Mouse (Mus musculus): ENCODE results near the gene Slc39a11. TPM values are rescaled to one million over a fixed set of nuclear protein-coding genes. Genes with fewer than 3 reads are reported as not detected.
A peak's percentile ranks its signal among the peaks of the same experiment; 100 is the strongest.

The Slc39a11 gene
- polyA plus RNA-seq, 1 experiment from 2014 or later: 56.6 TPM

- Histone ChIP-seq H3K27me3 (ENCODE audit: control insufficient read depth, insufficient read depth, low read length) (no peaks in the 10 kb centered on the region), H3K4me1 (replicated peaks; ENCODE audit: control insufficient read depth, insufficient read depth) (no peaks in the 10 kb centered on the region), H3K4me3 (ENCODE audit: low read depth, low read length) (no peak overlapping the region), H3K9ac (ENCODE audit: low read length) (no peak overlapping the region), H3K9me3 (ENCODE audit: control insufficient read depth, low read length) (no peaks in the 10 kb centered on the region), H3K4me2 (replicated peaks; ENCODE audit: low read depth) (no peak overlapping the region), H3K36me3 (ENCODE audit: control insufficient read depth, insufficient read depth, low read length) (no peaks in the 10 kb centered on the region), H3K27ac (replicated peaks) (no peak overlapping the region)
- peak; percentile 34; the same call in 1 of the 2 replicates for TF ChIP-seq CTCF (IDR thresholded peaks at IDR 0.05; ENCODE audit: low read depth)
- no peak for TF ChIP-seq EP300 (optimal IDR thresholded peaks at IDR 0.05)
- ATAC-seq (ENCODE audit: low FRiP score, low TSS enrichment): no peak
- WGBS: 99% methylated on average over 4 of the region's 4 CpGs
- no peak for DNase-seq (ENCODE audit: low spot score)
Observed at GRCm38 (mm10) chr11:113400868-113401267, 249.0 kb downstream of the Slc39a11 start.

DNA sequence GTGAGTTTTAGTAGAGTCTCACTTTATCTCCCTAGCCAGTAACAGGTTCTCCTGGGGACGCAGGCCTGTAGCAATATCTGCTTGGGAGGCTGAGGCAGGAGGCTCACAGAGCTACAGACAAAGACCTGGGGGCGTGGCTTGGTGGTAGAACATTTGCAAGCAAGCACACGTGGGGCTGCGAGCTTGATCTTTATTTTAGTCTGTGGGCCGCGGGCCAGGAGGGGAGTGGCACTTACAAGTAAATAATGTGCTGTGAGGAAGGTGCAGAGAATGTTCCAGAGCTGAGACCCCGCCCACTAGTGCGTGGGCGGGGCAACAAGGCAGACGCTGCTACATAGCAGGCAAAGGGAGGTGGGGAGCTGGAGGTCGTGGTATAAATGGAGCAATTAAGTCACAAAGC lies 250.3 kb downstream of the Slc39a11 start:
- no peak overlapping the region for H3K27ac ChIP-seq (replicated peaks)
- H3K4me1 ChIP-seq (replicated peaks; ENCODE audit: control insufficient read depth, insufficient read depth): no peaks in the 10 kb centered on the region
- ATAC-seq (ENCODE audit: low FRiP score, low TSS enrichment) (peak; percentile 57), DNase-seq (ENCODE audit: low spot score) (peak; percentile 66)
- no peak overlapping the region for H3K4me2 ChIP-seq (replicated peaks; ENCODE audit: low read depth)
- H3K4me3 ChIP-seq (ENCODE audit: low read depth, low read length): no peak overlapping the region
- no peaks in the 10 kb centered on the region for H3K36me3 ChIP-seq (ENCODE audit: control insufficient read depth, insufficient read depth, low read length)
- WGBS: 68% methylated on average over 11 of the region's 11 CpGs
- H3K9ac ChIP-seq (ENCODE audit: low read length): no peak overlapping the region
- no peaks in the 10 kb centered on the region for H3K9me3 ChIP-seq (ENCODE audit: control insufficient read depth, low read length)
- TF ChIP-seq CTCF (IDR thresholded peaks at IDR 0.05; ENCODE audit: low read depth): no peak
- H3K27me3 ChIP-seq (ENCODE audit: control insufficient read depth, insufficient read depth, low read length): no peaks in the 10 kb centered on the region

DNA sequence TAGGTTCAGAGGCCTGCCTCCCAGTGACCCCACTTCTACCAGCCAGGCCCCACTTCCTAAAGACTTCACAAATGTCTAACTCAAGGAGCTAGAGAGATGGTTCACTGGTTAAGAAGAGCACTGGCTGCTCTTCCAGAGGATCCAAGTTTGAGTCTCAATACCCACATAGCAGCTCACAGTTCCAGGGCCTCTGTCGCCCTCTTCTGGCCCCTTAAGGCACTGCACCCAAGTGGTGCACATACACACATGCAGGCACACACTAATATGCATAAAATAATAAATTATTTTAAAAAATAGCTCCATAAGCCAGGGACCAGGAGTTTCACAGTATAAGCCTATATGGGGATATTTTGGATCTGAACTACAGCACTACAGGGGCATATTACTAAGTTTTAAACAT lies 252.5 kb downstream of the Slc39a11 start:
- WGBS: 66% methylated on average over 1 of the region's 1 CpGs
- no peak for DNase-seq (ENCODE audit: low spot score)

DNA sequence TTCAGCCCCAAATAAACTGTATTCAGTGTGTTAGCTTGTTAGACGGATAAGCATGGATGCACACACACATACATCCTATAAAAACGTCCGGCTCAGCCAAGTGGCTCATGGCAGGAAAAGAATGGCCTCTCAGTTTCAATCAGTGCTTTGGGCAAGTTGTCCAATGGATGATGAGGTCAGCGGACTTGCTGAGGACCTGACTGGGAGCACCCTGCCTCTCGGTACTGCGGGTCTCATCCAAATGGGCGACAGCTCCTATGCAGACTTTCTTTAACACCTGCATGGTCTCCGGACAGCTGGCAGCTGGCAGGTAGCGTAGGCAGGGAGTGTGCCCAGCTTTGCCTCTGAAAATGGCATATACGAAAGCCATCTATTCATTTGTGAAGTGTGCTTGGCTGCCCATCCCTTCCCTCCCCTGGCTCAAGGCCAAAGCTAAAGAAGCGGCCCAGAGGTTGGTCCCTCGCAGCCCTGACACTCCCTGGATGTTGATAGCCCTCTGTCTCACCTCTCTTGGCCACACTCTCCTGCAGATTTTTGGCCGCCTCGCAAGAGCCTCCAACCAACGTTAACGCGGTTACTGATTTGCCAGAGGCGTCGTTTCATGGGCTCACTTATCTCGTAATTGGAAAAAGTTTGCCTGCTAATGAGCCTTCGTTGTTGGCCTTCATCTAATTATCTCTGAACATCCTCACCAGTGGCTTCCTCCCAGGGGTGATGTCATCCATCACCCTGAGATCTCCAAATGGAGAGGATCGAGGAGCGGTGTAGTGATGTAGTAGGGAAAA lies 256.3 kb downstream of the Slc39a11 start:
- H3K9me3 ChIP-seq (ENCODE audit: control insufficient read depth, low read length): no peaks in the 10 kb centered on the region
- no peaks in the 10 kb centered on the region for H3K4me1 ChIP-seq (replicated peaks; ENCODE audit: control insufficient read depth, insufficient read depth)
- ATAC-seq (ENCODE audit: low FRiP score, low TSS enrichment) (no peak), DNase-seq (ENCODE audit: low spot score) (no peak)
- H3K9ac ChIP-seq (ENCODE audit: low read length): no peak overlapping the region
- no peak overlapping the region for H3K4me2 ChIP-seq (replicated peaks; ENCODE audit: low read depth)
- no peak overlapping the region for H3K27ac ChIP-seq (replicated peaks)
- TF ChIP-seq CTCF (IDR thresholded peaks at IDR 0.05; ENCODE audit: low read depth) (no peak), EP300 (optimal IDR thresholded peaks at IDR 0.05) (no peak)
- no peaks in the 10 kb centered on the region for H3K27me3 ChIP-seq (ENCODE audit: control insufficient read depth, insufficient read depth, low read length)
- no peaks in the 10 kb centered on the region for H3K36me3 ChIP-seq (ENCODE audit: control insufficient read depth, insufficient read depth, low read length)
- WGBS: 74% methylated on average over 23 of the region's 23 CpGs
- no peak overlapping the region for H3K4me3 ChIP-seq (ENCODE audit: low read depth, low read length)

More for the DNA sequence above, 252.5 kb downstream of the Slc39a11 start:
- Histone ChIP-seq H3K27me3 (ENCODE audit: control insufficient read depth, insufficient read depth, low read length) (no peaks in the 10 kb centered on the region), H3K27ac (replicated peaks) (no peak overlapping the region), H3K4me2 (replicated peaks; ENCODE audit: low read depth) (no peak overlapping the region), H3K9ac (ENCODE audit: low read length) (no peak overlapping the region), H3K36me3 (ENCODE audit: control insufficient read depth, insufficient read depth, low read length) (no peaks in the 10 kb centered on the region), H3K4me3 (ENCODE audit: low read depth, low read length) (no peak overlapping the region), H3K4me1 (replicated peaks; ENCODE audit: control insufficient read depth, insufficient read depth) (no peaks in the 10 kb centered on the region), H3K9me3 (ENCODE audit: control insufficient read depth, low read length) (no peaks in the 10 kb centered on the region)
- ATAC-seq (ENCODE audit: low FRiP score, low TSS enrichment): no peak
- peak; percentile 39 for TF ChIP-seq CTCF (IDR thresholded peaks at IDR 0.05; ENCODE audit: low read depth)
- TF ChIP-seq EP300 (optimal IDR thresholded peaks at IDR 0.05): no peak

DNA sequence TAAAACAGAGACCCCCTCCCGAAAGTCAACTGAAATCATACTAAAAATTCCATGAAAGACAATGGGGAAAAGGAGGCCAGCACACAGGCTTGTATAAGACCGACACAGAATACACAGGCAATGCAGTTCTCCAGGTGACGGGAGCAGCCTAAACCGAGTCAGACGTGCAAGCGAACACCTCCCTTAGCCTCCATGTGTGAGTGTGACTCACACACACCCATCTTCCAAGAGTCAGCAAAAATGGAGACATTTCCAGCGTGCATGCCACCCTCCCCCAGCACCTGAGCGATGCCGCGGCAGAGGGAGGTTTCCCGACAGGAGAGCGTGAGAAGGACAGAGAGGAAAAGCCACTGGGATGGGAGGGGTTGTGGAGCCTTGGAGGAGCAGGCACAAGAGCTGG lies 258.2 kb downstream of the Slc39a11 start:
- TF ChIP-seq CTCF (IDR thresholded peaks at IDR 0.05; ENCODE audit: low read depth): no peak
- no peak for TF ChIP-seq EP300 (optimal IDR thresholded peaks at IDR 0.05)
- 92% methylated on average over 12 of the region's 12 CpGs for WGBS
- H3K36me3 ChIP-seq (ENCODE audit: control insufficient read depth, insufficient read depth, low read length): no peaks in the 10 kb centered on the region
- no peaks in the 10 kb centered on the region for H3K4me1 ChIP-seq (replicated peaks; ENCODE audit: control insufficient read depth, insufficient read depth)
- H3K27me3 ChIP-seq (ENCODE audit: control insufficient read depth, insufficient read depth, low read length): no peaks in the 10 kb centered on the region
- H3K9me3 ChIP-seq (ENCODE audit: control insufficient read depth, low read length): no peaks in the 10 kb centered on the region
- no peak overlapping the region for H3K4me2 ChIP-seq (replicated peaks; ENCODE audit: low read depth)
- ATAC-seq (ENCODE audit: low FRiP score, low TSS enrichment): no peak
- no peak for DNase-seq (ENCODE audit: low spot score)
- H3K27ac ChIP-seq (replicated peaks): no peak overlapping the region
- H3K4me3 ChIP-seq (ENCODE audit: low read depth, low read length): no peak overlapping the region
- H3K9ac ChIP-seq (ENCODE audit: low read length): no peak overlapping the region

DNA sequence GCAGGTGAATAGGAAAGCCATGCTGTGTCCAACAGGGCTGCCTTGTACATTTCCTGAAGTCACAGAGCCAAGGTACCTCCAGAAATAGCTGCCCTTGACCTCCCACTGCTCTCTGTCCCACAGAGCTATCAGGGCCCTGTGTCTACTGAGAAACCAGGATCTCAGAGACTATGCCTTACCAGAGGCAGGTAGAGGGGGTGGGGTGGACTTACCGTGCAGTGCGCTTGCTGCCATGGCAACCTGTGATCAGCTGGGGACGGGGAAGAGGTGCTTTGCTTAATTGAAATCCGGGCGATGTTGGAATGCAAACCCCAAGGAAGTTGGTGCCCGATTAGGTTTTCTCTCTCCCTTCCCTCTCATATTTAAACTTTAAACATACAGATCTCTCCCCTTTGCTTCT lies 260.2 kb downstream of the Slc39a11 start:
- TF ChIP-seq CTCF (IDR thresholded peaks at IDR 0.05; ENCODE audit: low read depth): no peak
- TF ChIP-seq EP300 (optimal IDR thresholded peaks at IDR 0.05): no peak
- Histone ChIP-seq H3K27ac (replicated peaks) (no peak overlapping the region), H3K9ac (ENCODE audit: low read length) (no peak overlapping the region), H3K36me3 (ENCODE audit: control insufficient read depth, insufficient read depth, low read length) (no peaks in the 10 kb centered on the region), H3K4me3 (ENCODE audit: low read depth, low read length) (no peak overlapping the region), H3K27me3 (ENCODE audit: control insufficient read depth, insufficient read depth, low read length) (no peaks in the 10 kb centered on the region), H3K4me1 (replicated peaks; ENCODE audit: control insufficient read depth, insufficient read depth) (no peaks in the 10 kb centered on the region), H3K4me2 (replicated peaks; ENCODE audit: low read depth) (no peak overlapping the region), H3K9me3 (ENCODE audit: control insufficient read depth, low read length) (no peaks in the 10 kb centered on the region)
- DNase-seq (ENCODE audit: low spot score) (peak; percentile 31), ATAC-seq (ENCODE audit: low FRiP score, low TSS enrichment) (no peak)
- 41% methylated on average over 6 of the region's 6 CpGs for WGBS
